Mouse (Mus musculus) forebrain, embryonic 10.5 days (tissue): ENCODE results near the gene P2rx6. TPM values are rescaled to one million over a fixed set of nuclear protein-coding genes. Genes with fewer than 3 reads are reported as not detected.
"Not testable (repeated sequence)": the region's sequence is repeated elsewhere in the genome, so short reads cannot be mapped to it uniquely, and the experiment has no call there.

Source experiments
- DNase-seq: peaks from one replicate; pipeline ENCODE4 v3.0.0-alpha.2; 2017; ENCODE audit warnings: low spot score; ENCODE audit errors: extremely low spot score
- H3K27ac ChIP-seq: fragments of 300-500 bp; sonication (generic); 2 replicates; pipeline ENCODE4 v1.5.1; 2016; ENCODE audit warnings: mild to moderate bottlenecking
- H3K27me3 ChIP-seq: fragments of 300-500 bp; sonication (generic); 2 replicates; pipeline ENCODE4 v1.6.1; 2016; ENCODE audit warnings: mild to moderate bottlenecking; ENCODE audit not compliant: poor library complexity, severe bottlenecking
- H3K36me3 ChIP-seq: fragments of 300-500 bp; sonication (generic); replicated peaks from 2 replicates; pipeline ENCODE4 v1.6.1; 2016; ENCODE audit warnings: mild to moderate bottlenecking, moderate library complexity
- H3K4me1 ChIP-seq: fragments of 300-500 bp; sonication (generic); 2 replicates; pipeline ENCODE4 v1.6.1; 2016
- H3K4me3 ChIP-seq: fragments of 300-500 bp; sonication (generic); 2 replicates; pipeline ENCODE4 v1.5.1; 2016; ENCODE audit warnings: mild to moderate bottlenecking, moderate library complexity
- H3K9me3 ChIP-seq: fragments of 300-500 bp; sonication (generic); 2 replicates; pipeline ENCODE4 v1.6.1; 2016; ENCODE audit warnings: mild to moderate bottlenecking, moderate library complexity
- WGBS: fragments of 180-500 bp; shearing (Covaris S2); methylation state at CpG from one replicate; pipeline ENCODE4 v1.1.7; 2016; 5-methylcytosine and 5-hydroxymethylcytosine counted together
- polyA plus RNA-seq: library from polyadenylated mRNA; unstranded; fragments of >200 nt; fragmentation: Nextera tagmentation; extraction: Ambion mirVana; gene quantifications from 2 replicates; pipeline ENCODE4 v1.2.1, GENCODE M21; 2016

P2rx6 gene
- polyA plus RNA-seq, 1 experiment from 2014 or later: 0.62 TPM

- no peak for DNase-seq
- 87% methylated on average over 7 of the region's 7 CpGs for WGBS
Observed at GRCm38 (mm10) chr16:17552837-17553236, 8.8 kb upstream of the P2rx6 start.

DNA sequence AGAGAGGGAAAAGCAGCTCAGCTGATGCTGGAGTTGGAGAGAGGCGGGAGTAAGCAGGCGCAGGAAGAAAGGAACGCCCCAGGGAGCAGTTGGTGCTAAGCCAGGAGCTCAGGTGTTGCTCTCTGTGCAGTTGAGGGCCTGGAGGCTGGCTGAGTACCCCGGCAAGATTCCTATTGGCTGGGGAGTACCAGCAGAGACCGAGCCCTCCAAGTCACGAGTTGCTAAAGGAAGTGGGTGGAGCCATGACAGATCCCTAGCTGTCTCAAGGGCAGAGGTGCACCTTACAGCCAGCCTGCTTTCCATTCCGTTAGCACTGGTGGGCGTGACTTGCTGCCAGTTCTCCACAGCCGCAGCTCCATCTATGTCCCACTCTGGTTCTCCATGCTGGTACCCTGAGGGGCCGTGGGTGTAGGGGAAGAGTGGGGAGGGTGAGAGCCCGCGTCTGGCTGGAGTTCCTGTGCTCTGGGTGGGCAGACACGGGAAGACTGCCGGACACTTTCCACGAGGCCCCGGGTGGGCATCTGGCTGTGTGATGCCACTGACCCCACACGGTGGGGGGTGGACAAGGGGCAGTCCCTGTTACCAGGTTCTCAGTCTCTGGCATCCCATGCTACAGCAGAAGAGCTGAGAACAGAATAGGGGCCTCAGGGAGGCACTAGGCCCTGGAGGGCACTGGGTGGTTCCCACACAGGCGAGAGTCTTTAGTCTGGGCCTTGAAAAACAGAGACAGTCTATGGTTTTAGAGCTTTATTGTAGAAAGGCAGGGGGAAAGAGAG, 7.6 kb upstream of the P2rx6 start:
- peak; percentile 65 for DNase-seq
- Histone ChIP-seq H3K9me3 (no peaks in the 10 kb centered on the region), H3K27ac (peak overlapping the region; percentile 86), H3K36me3 (no peaks in the 10 kb centered on the region), H3K4me1 (peaks cover 40% of the 10 kb centered on the region), H3K4me3 (peak overlapping the region; percentile 45), H3K27me3 (peaks cover under 1% of the 10 kb centered on the region; the same call in 1 of the 2 replicates)
- WGBS: 5% methylated on average over 18 of the region's 18 CpGs

More at GRCm38 (mm10) chr16:17552837-17553236, 8.8 kb upstream of the P2rx6 start:
- Histone ChIP-seq H3K4me3 (no peak overlapping the region), H3K36me3 (no peaks in the 10 kb centered on the region), H3K27ac (no peak overlapping the region), H3K9me3 (no peaks in the 10 kb centered on the region), H3K27me3 (no peaks in the 10 kb centered on the region), H3K4me1 (peaks cover 27% of the 10 kb centered on the region)

- WGBS: 13% methylated on average over 4 of the region's 4 CpGs
- Histone ChIP-seq H3K4me3 (peak overlapping the region; percentile 45; the same call in 1 of the 2 replicates), H3K27ac (peak overlapping the region; percentile 86), H3K4me1 (peaks cover 46% of the 10 kb centered on the region)
- not testable (repeated sequence) for H3K9me3 ChIP-seq, H3K27me3 ChIP-seq, H3K36me3 ChIP-seq
- DNase-seq: peak; percentile 59
Observed at GRCm38 (mm10) chr16:17554702-17555101, 7.0 kb upstream of the P2rx6 start.

GRCm38 (mm10) chr16:17556180-17556579, 5.5 kb upstream of the P2rx6 start:
- no peaks in the 10 kb centered on the region for H3K36me3 ChIP-seq
- peaks cover 61% of the 10 kb centered on the region for H3K4me1 ChIP-seq
- H3K4me3 ChIP-seq: no peak overlapping the region
- DNase-seq: no peak
- H3K27me3 ChIP-seq: peaks cover 21% of the 10 kb centered on the region
- 86% methylated on average over 4 of the region's 4 CpGs for WGBS
- no peaks in the 10 kb centered on the region for H3K9me3 ChIP-seq
- no peak overlapping the region for H3K27ac ChIP-seq

GRCm38 (mm10) chr16:17556907-17557306, 4.8 kb upstream of the P2rx6 start:
- no peak overlapping the region for H3K27ac ChIP-seq

GRCm38 (mm10) chr16:17557947-17558480, 3.7 kb upstream of the P2rx6 start:
- Histone ChIP-seq H3K27ac (peak overlapping the region; percentile 83), H3K4me1 (peaks cover 76% of the 10 kb centered on the region), H3K27me3 (peaks cover 37% of the 10 kb centered on the region), H3K9me3 (no peaks in the 10 kb centered on the region), H3K4me3 (peak overlapping the region; percentile 41), H3K36me3 (no peaks in the 10 kb centered on the region)
- WGBS: under 1% methylated on average over 5 of the region's 5 CpGs
- peak; percentile 76 for DNase-seq

More at GRCm38 (mm10) chr16:17556907-17557306, 4.8 kb upstream of the P2rx6 start:
- H3K9me3 ChIP-seq: no peaks in the 10 kb centered on the region
- H3K27me3 ChIP-seq: peaks cover 26% of the 10 kb centered on the region
- peaks cover 68% of the 10 kb centered on the region for H3K4me1 ChIP-seq
- no peak overlapping the region for H3K4me3 ChIP-seq
- 67% methylated on average over 4 of the region's 4 CpGs for WGBS
- no peak for DNase-seq
- no peaks in the 10 kb centered on the region for H3K36me3 ChIP-seq

DNA sequence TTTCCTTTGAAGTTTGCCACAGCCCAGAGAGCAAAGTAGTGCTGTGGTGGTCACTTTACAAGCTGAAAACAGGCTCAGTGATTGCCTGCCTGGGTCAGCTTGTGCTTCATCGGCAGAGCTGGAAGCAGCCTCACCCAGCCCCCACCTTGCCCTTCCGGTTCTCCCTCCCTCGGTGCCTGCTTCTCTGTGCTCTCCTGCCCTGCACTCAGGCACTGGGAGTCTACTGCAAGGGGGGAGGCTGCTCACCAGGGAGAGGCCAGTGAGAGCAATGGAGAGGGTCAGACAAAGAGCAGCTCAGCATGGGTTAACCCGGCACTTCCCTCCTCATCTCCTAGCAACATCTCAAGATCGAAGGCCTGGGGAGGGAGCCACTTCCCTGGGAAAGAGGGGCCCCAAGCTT, 2.9 kb upstream of the P2rx6 start:
- peak overlapping the region; percentile 41 for H3K4me3 ChIP-seq
- H3K27ac ChIP-seq: peak overlapping the region; percentile 83

GRCm38 (mm10) chr16:17559396-17560027, 2.2 kb upstream of the P2rx6 start:
- Histone ChIP-seq H3K9me3 (no peaks in the 10 kb centered on the region), H3K27me3 (peaks cover 51% of the 10 kb centered on the region), H3K36me3 (no peaks in the 10 kb centered on the region), H3K4me3 (peak overlapping the region; percentile 41), H3K4me1 (peaks cover 63% of the 10 kb centered on the region), H3K27ac (peak overlapping the region; percentile 83)
- WGBS: 64% methylated on average over 9 of the region's 9 CpGs
- DNase-seq: no peak

More for the DNA sequence above, 2.9 kb upstream of the P2rx6 start:
- WGBS: 0% methylated on average over 5 of the region's 5 CpGs
- Histone ChIP-seq H3K27me3 (peaks cover 44% of the 10 kb centered on the region), H3K9me3 (no peaks in the 10 kb centered on the region), H3K4me1 (peaks cover 70% of the 10 kb centered on the region), H3K36me3 (no peaks in the 10 kb centered on the region)
- DNase-seq: peak; percentile 57

GRCm38 (mm10) chr16:17561128-17561750, 446 bp upstream of the P2rx6 start, which contains the start of gene Lrrc74b:
Gene Lrrc74b, minus strand, starts transcription at chr16:17561247.
- Histone ChIP-seq H3K27me3 (peaks cover 56% of the 10 kb centered on the region), H3K36me3 (no peaks in the 10 kb centered on the region), H3K27ac (peak within 1 kb of the TSS; percentile 81), H3K9me3 (no peaks in the 10 kb centered on the region), H3K4me3 (peak within 1 kb of the TSS; percentile 49), H3K4me1 (peaks cover 50% of the 10 kb centered on the region)
- DNase-seq: peak; percentile 89
- WGBS: under 1% methylated on average over 22 of the region's 22 CpGs

- H3K4me1 ChIP-seq: peaks cover 41% of the 10 kb centered on the region
Observed at GRCm38 (mm10) chr16:17563580-17563979, 1.9 kb downstream of the P2rx6 start.

DNA sequence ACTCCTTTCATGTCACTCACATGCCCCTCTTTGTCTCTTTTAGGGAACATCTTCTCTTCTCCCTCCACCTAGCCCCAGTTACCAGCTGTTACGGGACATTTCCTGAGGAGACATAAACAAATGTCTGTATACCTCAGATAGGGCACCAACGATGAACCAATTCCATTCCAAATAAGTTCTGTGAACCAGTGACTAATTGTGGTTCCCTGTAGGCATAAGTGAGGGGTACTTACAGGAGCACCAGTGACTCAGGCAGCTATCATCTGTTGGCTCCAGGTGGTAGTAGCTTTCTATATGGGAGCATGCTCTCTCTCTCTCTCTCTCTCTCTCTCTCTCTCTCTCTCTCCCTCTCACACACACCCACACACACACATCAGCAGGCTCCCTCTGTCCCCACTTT, 2.5 kb downstream of the P2rx6 start:
- no peaks in the 10 kb centered on the region for H3K9me3 ChIP-seq
- H3K36me3 ChIP-seq: no peaks in the 10 kb centered on the region
- no peak for DNase-seq
- no peak overlapping the region for H3K27ac ChIP-seq
- H3K4me3 ChIP-seq: no peak overlapping the region
- peaks cover 54% of the 10 kb centered on the region for H3K27me3 ChIP-seq
- 88% methylated on average over 2 of the region's 2 CpGs for WGBS
- H3K4me1 ChIP-seq: peaks cover 35% of the 10 kb centered on the region

More at GRCm38 (mm10) chr16:17563580-17563979, 1.9 kb downstream of the P2rx6 start:
- Histone ChIP-seq H3K4me3 (no peak overlapping the region), H3K27ac (no peak overlapping the region), H3K36me3 (no peaks in the 10 kb centered on the region), H3K27me3 (peaks cover 56% of the 10 kb centered on the region), H3K9me3 (no peaks in the 10 kb centered on the region)
- 50% methylated on average over 1 of the region's 1 CpGs for WGBS
- DNase-seq: no peak

- 80% methylated on average over 3 of the region's 3 CpGs for WGBS
- peaks cover 48% of the 10 kb centered on the region for H3K27me3 ChIP-seq
- H3K36me3 ChIP-seq: no peaks in the 10 kb centered on the region
- H3K27ac ChIP-seq: no peak overlapping the region
- DNase-seq: no peak
- no peak overlapping the region for H3K4me3 ChIP-seq
- H3K9me3 ChIP-seq: no peaks in the 10 kb centered on the region
- peaks cover 30% of the 10 kb centered on the region for H3K4me1 ChIP-seq
Observed at GRCm38 (mm10) chr16:17564771-17565170, 3.1 kb downstream of the P2rx6 start.
